8 mouse cellular contexts compared by ENCODE assay signal in the genomic region with DNA sequence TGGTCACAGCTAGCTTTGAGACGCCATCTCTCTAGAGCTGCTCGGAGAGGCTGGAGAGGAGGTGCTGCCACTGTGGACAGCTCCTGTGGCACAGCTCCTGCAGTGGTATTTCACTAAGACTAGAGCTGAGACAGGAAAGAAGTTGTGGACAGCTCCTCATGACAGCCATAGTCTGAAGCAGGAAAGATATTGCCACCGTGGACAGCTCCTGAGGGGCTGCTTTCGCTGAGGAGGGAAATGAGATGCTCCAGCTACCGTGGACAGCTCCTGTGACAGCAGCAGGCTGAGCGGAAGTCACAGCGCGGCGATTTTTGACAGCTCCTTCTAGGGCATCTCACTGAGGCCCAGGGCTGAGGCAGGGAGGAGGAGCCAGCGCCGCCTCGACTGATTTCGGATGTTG. TPM values are rescaled to one million over a fixed set of nuclear protein-coding genes. Genes with fewer than 3 reads are reported as not detected.
A peak's percentile ranks its signal among the peaks of the same experiment; 100 is the strongest.
DNase-seq lines count a peak whose midpoint lies in the region; ATAC-seq and TF ChIP-seq lines count a peak whose summit lies in the region.

No protein-coding gene starts in this region.

- H3K4me1 ChIP-seq in embryonic facial prominence, embryonic 14.5 days (ENCODE audit: control insufficient read depth, insufficient read depth, low read length): no peaks in the 10 kb centered on the region
- no peaks in the 10 kb centered on the region for H3K4me1 ChIP-seq in heart, embryonic 14.5 days (ENCODE audit: control insufficient read depth in 2 of 2, insufficient read depth in 2 of 2, low read length in 2 of 2)
- H3K4me1 ChIP-seq in kidney, embryonic 15.5 days: no peaks in the 10 kb centered on the region

- DNase-seq in 416B (ENCODE audit: low read depth): peak; percentile 90
- peak; percentile 88 for DNase-seq in Patski (ENCODE audit: low read depth, low spot score)
- peak; percentile 97 for DNase-seq in embryonic facial prominence, embryonic 14.5 days (ENCODE audit: low spot score)
- peak; percentile 82 for DNase-seq in lung, postnatal 14 days
- DNase-seq in ovary, postnatal 14 days (ENCODE audit: low spot score): peak; percentile 83
- DNase-seq in urinary bladder, adult 18-20 months (ENCODE audit: low spot score in 2 of 2): peak; percentile 49 to 63

- POLR2A ChIA-PET in Patski (lab: Charles Lee): no interaction called here

- H3K9ac ChIP-seq in embryonic facial prominence, embryonic 14.5 days (ENCODE audit: low read depth, low read length): no peak overlapping the region
- H3K9ac ChIP-seq in heart, embryonic 14.5 days (ENCODE audit: low read length): no peak overlapping the region
- no peak overlapping the region for H3K9ac ChIP-seq in kidney, embryonic 15.5 days

- H3K4me2 ChIP-seq in embryonic facial prominence, embryonic 14.5 days (ENCODE audit: low read depth, low read length): 0 out of 2 replicates have a peak overlapping the region, but pooled peaks have one; percentile 25
- peak overlapping the region; percentile 40; the same call in 1 of the 2 replicates for H3K4me2 ChIP-seq in heart, embryonic 14.5 days (ENCODE audit: low read length)
- 0 out of 2 replicates have a peak overlapping the region, but pooled peaks have one; percentile 31 for H3K4me2 ChIP-seq in kidney, embryonic 15.5 days

- H3K36me3 ChIP-seq in embryonic facial prominence, embryonic 14.5 days (ENCODE audit: control insufficient read depth, insufficient read depth, low read length): no peaks in the 10 kb centered on the region
- no peaks in the 10 kb centered on the region for H3K36me3 ChIP-seq in heart, embryonic 14.5 days (ENCODE audit: control insufficient read depth, insufficient read depth, low read length)
- no peaks in the 10 kb centered on the region for H3K36me3 ChIP-seq in kidney, embryonic 15.5 days

- in situ Hi-C loops in Patski (cut with MboI; ENCODE audit: low pct_unique_long_range_greater_than_20kb): no loop called here

- no peaks in the 10 kb centered on the region for H3K9me3 ChIP-seq in embryonic facial prominence, embryonic 14.5 days (ENCODE audit: control insufficient read depth, low read length)
- no peaks in the 10 kb centered on the region for H3K9me3 ChIP-seq in heart, embryonic 14.5 days (ENCODE audit: control insufficient read depth, low read length)
- no peaks in the 10 kb centered on the region for H3K9me3 ChIP-seq in kidney, embryonic 15.5 days (replicated peaks)

- peaks cover 16% of the 10 kb centered on the region for H3K27me3 ChIP-seq in Patski
- H3K27me3 ChIP-seq in embryonic facial prominence, embryonic 14.5 days (replicated peaks; ENCODE audit: control insufficient read depth, insufficient read depth, low read length): no peaks in the 10 kb centered on the region
- no peaks in the 10 kb centered on the region for H3K27me3 ChIP-seq in heart, embryonic 14.5 days (ENCODE audit: control insufficient read depth, insufficient read depth, low read length)
- no peaks in the 10 kb centered on the region; the same call in 1 of the 2 replicates for H3K27me3 ChIP-seq in kidney, embryonic 15.5 days

- peak; percentile 99 for ATAC-seq in Patski
- ATAC-seq in embryonic facial prominence, embryonic 14.5 days (ENCODE audit: low read depth): peak; percentile 97
- ATAC-seq in heart, embryonic 14.5 days (ENCODE audit: insufficient number of reproducible peaks, insufficient read depth, low FRiP score, low read depth): peak; percentile 87
- ATAC-seq in kidney, embryonic 15.5 days (replicated peaks; ENCODE audit: low FRiP score): peak; percentile 99

- TF ChIP-seq CTCF in Patski (IDR thresholded peaks at IDR 0.05): no peak

- H3K4me3 ChIP-seq in embryonic facial prominence, embryonic 14.5 days (ENCODE audit: low read depth, low read length): no peak overlapping the region
- no peak overlapping the region for H3K4me3 ChIP-seq in heart, embryonic 14.5 days (ENCODE audit: control insufficient read depth in 1 of 2, insufficient read depth in 1 of 2, low read depth in 1 of 2, low read length in 2 of 2)
- H3K4me3 ChIP-seq in kidney, embryonic 15.5 days (replicated peaks): no peak overlapping the region

- H3K27ac ChIP-seq in embryonic facial prominence, embryonic 14.5 days (replicated peaks; ENCODE audit: low read depth, low read length): no peak overlapping the region
- no peak overlapping the region for H3K27ac ChIP-seq in heart, embryonic 14.5 days (replicated peaks in 1 of 2; ENCODE audit: control insufficient read depth in 1 of 2, insufficient read depth in 1 of 2, low read depth in 2 of 2, low read length in 2 of 2)
- H3K27ac ChIP-seq in kidney, embryonic 15.5 days: no peak overlapping the region

- 2% methylated on average over 13 of the region's 13 CpGs for WGBS in embryonic facial prominence, embryonic 14.5 days
- WGBS in heart, embryonic 14.5 days: 2% methylated on average over 13 of the region's 13 CpGs
- WGBS in kidney, embryonic 15.5 days: 3% methylated on average over 13 of the region's 13 CpGs

- CTCF ChIA-PET in Patski (lab: Charles Lee): interaction anchor here (1.1 kb wide), 1 partner anchor 21 kb away, joined by 5 read pairs; no protein-coding TSS in a partner anchor

RNA-seq across cellular contexts. Expression of gene Ccnc, which starts 15.4 kb away (rescaled TPM):
- polyA plus RNA-seq in Patski (2021): 15.8 TPM
- 42.1 and 42.7 TPM in 2 replicates for polyA plus RNA-seq in embryonic facial prominence, embryonic 14.5 days (2014; fragmentation: Nextera tagmentation; extraction: Ambion mirVana)
- polyA plus RNA-seq in heart, embryonic 14.5 days (2014; fragmentation: Nextera tagmentation; extraction: Ambion mirVana): 24.2 and 29.5 TPM in 2 replicates
- polyA plus RNA-seq in kidney, embryonic 15.5 days (2015; fragmentation: Nextera tagmentation; extraction: Ambion mirVana): 41.1 and 47.5 TPM in 2 replicates

RNA-seq across cellular contexts. Expression of gene Prdm13, which starts 26.4 kb away (rescaled TPM):
- polyA plus RNA-seq in Patski (2021): not detected
- not detected in 2 replicates for polyA plus RNA-seq in embryonic facial prominence, embryonic 14.5 days (2014; fragmentation: Nextera tagmentation; extraction: Ambion mirVana)
- polyA plus RNA-seq in heart, embryonic 14.5 days (2014; fragmentation: Nextera tagmentation; extraction: Ambion mirVana): not detected in 2 replicates
- polyA plus RNA-seq in kidney, embryonic 15.5 days (2015; fragmentation: Nextera tagmentation; extraction: Ambion mirVana): not detected in 2 replicates

RNA-seq across cellular contexts. Expression of gene Usp45, which starts 54.8 kb away (rescaled TPM):
- 24.4 TPM for polyA plus RNA-seq in Patski (2021)
- 10.5 and 11.5 TPM in 2 replicates for polyA plus RNA-seq in embryonic facial prominence, embryonic 14.5 days (2014; fragmentation: Nextera tagmentation; extraction: Ambion mirVana)
- 6.9 and 11.2 TPM in 2 replicates for polyA plus RNA-seq in heart, embryonic 14.5 days (2014; fragmentation: Nextera tagmentation; extraction: Ambion mirVana)
- polyA plus RNA-seq in kidney, embryonic 15.5 days (2015; fragmentation: Nextera tagmentation; extraction: Ambion mirVana): 6.8 and 9.9 TPM in 2 replicates

RNA-seq across cellular contexts. Expression of gene Tstd3, which starts 54.9 kb away (rescaled TPM):
- 12.5 TPM for polyA plus RNA-seq in Patski (2021)
- polyA plus RNA-seq in embryonic facial prominence, embryonic 14.5 days (2014; fragmentation: Nextera tagmentation; extraction: Ambion mirVana): 8.9 and 10.3 TPM in 2 replicates
- polyA plus RNA-seq in heart, embryonic 14.5 days (2014; fragmentation: Nextera tagmentation; extraction: Ambion mirVana): 18.5 and 19.1 TPM in 2 replicates
- 9.7 and 11.5 TPM in 2 replicates for polyA plus RNA-seq in kidney, embryonic 15.5 days (2015; fragmentation: Nextera tagmentation; extraction: Ambion mirVana)
